Mouse (Mus musculus) layer of hippocampus, adult 11-12 months (tissue): ENCODE measurements around the gene Olfr315.
"Not testable (repeated sequence)": the region's sequence is repeated elsewhere in the genome, so short reads cannot be mapped to it uniquely, and the experiment has no call there.

Experiments used
- DNase-seq: peaks from one replicate; pipeline ENCODE4 v3.0.0; 2022; ENCODE audit warnings: low spot score

The Olfr315 gene

GRCm38 (mm10) chr11:58772888-58773287 is at the start of gene Olfr315:
Gene Olfr315 (plus strand): TSS chr11:58773188.
- no peak for DNase-seq

- no peak for DNase-seq
Measured at GRCm38 (mm10) chr11:58723914-58724313, 49.1 kb upstream of the Olfr315 start, which contains the start of gene Olfr318. Gene Olfr318 (minus strand): TSS chr11:58724014.

GRCm38 (mm10) chr11:58727896-58728650 is 44.9 kb upstream of the Olfr315 start:
- DNase-seq, result not testable (repeated sequence)

- peak; percentile 51 for DNase-seq
Measured at GRCm38 (mm10) chr11:58733372-58733771, 39.6 kb upstream of the Olfr315 start.

- DNase-seq, result no peak
Measured at GRCm38 (mm10) chr11:58738792-58739262, 34.2 kb upstream of the Olfr315 start, which contains the start of gene Olfr317. Gene Olfr317 (minus strand): TSS chr11:58739212.

GRCm38 (mm10) chr11:58751096-58751495 is 21.9 kb upstream of the Olfr315 start:
- DNase-seq, result peak; percentile 31

- DNase-seq, result no peak
Measured at GRCm38 (mm10) chr11:58752434-58752833, 20.6 kb upstream of the Olfr315 start, which contains the start of gene Olfr316. Gene Olfr316 (plus strand): TSS chr11:58752734.

- no peak for DNase-seq
Measured at GRCm38 (mm10) chr11:58782480-58783089, 9.6 kb downstream of the Olfr315 start, which contains the start of gene Olfr314. Gene Olfr314 (plus strand): TSS chr11:58782952.

- DNase-seq, result no peak
Measured at GRCm38 (mm10) chr11:58784182-58784581, 11.2 kb downstream of the Olfr315 start.

GRCm38 (mm10) chr11:58787651-58788050 is 14.7 kb downstream of the Olfr315 start:
- no peak for DNase-seq

- DNase-seq, result no peak
Measured at GRCm38 (mm10) chr11:58788346-58788745, 15.4 kb downstream of the Olfr315 start.

GRCm38 (mm10) chr11:58789532-58789931 is 16.5 kb downstream of the Olfr315 start:
- no peak for DNase-seq

GRCm38 (mm10) chr11:58790053-58790452 is 17.1 kb downstream of the Olfr315 start:
- no peak for DNase-seq

- DNase-seq, result no peak
Measured at GRCm38 (mm10) chr11:58790646-58791045, 17.7 kb downstream of the Olfr315 start.

- no peak for DNase-seq
Measured at GRCm38 (mm10) chr11:58795856-58796255, 22.9 kb downstream of the Olfr315 start.

- peak; percentile 77 for DNase-seq
Measured at GRCm38 (mm10) chr11:58796850-58797249, 23.9 kb downstream of the Olfr315 start.

- DNase-seq, result no peak
Measured at GRCm38 (mm10) chr11:58799747-58800146, 26.8 kb downstream of the Olfr315 start.

GRCm38 (mm10) chr11:58801558-58802228 is 28.7 kb downstream of the Olfr315 start, which contains the start of gene Fam183b:
Gene Fam183b (minus strand): TSS chr11:58801960.
- DNase-seq, result peak; percentile 34

GRCm38 (mm10) chr11:58803871-58804270 is 30.9 kb downstream of the Olfr315 start:
- DNase-seq, result no peak

- no peak for DNase-seq
Measured at GRCm38 (mm10) chr11:58804393-58804792, 31.4 kb downstream of the Olfr315 start.

GRCm38 (mm10) chr11:58812001-58812400 is 39.0 kb downstream of the Olfr315 start:
- DNase-seq, result no peak

GRCm38 (mm10) chr11:58814700-58815099 is 41.7 kb downstream of the Olfr315 start, which contains the start of gene Olfr313:
Gene Olfr313 (plus strand): TSS chr11:58815000.
- DNase-seq, result not testable (repeated sequence)
